Mouse (Mus musculus) megakaryocyte, embryonic 14.5 days (primary cell): ENCODE results near the gene Rps6ka4.

ENCODE experiments used
- FLI1 ChIP-seq: IDR thresholded peaks from 2 replicates; pipeline ENCODE4 v1.6.1; 2012; ENCODE audit warnings: low read length, inconsistent platforms, mixed read lengths
- GATA1 ChIP-seq: IDR thresholded peaks from 3 replicates; pipeline ENCODE4 v1.6.1; 2012; ENCODE audit warnings: mixed read lengths, low read length, inconsistent platforms, borderline replicate concordance

DNA sequence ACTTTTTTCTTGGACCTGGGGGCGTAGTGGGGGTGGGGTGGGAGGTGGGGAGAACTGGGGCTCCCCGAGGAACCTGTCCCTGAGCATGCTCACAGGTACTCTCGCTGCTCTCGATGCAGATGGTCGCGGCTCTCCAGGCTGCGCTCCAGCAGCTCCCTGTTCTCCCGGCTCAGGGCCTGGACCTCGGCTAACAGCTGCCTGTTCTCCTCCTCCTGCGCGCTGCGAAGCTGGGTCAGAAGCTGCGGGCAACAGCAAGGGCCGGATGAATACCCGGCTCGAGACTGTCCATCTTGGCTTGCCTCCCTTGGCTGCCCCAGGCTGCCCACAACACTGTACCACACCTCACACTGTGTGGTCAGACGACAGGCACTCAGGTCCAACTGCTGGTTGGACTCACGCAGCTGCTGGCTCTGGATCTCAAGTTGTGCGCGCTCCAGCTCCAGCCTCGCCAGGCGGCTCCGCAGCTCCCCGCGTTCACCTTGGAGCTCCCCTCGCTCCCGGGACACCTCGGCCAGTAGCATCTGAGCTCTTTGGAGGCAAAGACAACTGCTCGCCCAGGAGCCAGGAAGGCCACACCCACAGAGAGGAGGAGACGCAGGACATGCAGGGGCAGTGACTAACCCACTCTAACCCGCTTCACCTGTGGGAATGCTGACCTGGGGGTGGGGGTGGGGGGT is 7.5 kb upstream of the Rps6ka4 start:
- TF ChIP-seq GATA1 (no peak), FLI1 (no peak)
